Mouse (Mus musculus) hindbrain, embryonic 10.5 days (tissue): ENCODE data around the gene Cacna2d3. TPM values are rescaled to one million over a fixed set of nuclear protein-coding genes. Genes with fewer than 3 reads are reported as not detected.
A peak's percentile ranks its signal among the peaks of the same experiment; 100 is the strongest.

ENCODE experiments used
- DNase-seq: peaks from one replicate; pipeline ENCODE4 v3.0.0-alpha.2; 2017; ENCODE audit warnings: low spot score
- H3K27ac ChIP-seq: fragments of 300-500 bp; sonication (generic); 2 replicates; pipeline ENCODE4 v1.5.1; 2016; ENCODE audit warnings: mild to moderate bottlenecking, moderate library complexity
- H3K27me3 ChIP-seq: fragments of 300-500 bp; sonication (generic); 2 replicates; pipeline ENCODE4 v1.6.1; 2016; ENCODE audit warnings: mild to moderate bottlenecking; ENCODE audit not compliant: poor library complexity, insufficient read depth, severe bottlenecking
- H3K36me3 ChIP-seq: fragments of 300-500 bp; sonication (generic); 2 replicates; pipeline ENCODE4 v1.6.1; 2016; ENCODE audit warnings: mild to moderate bottlenecking, moderate library complexity
- H3K4me1 ChIP-seq: fragments of 300-500 bp; sonication (generic); replicated peaks from 2 replicates; pipeline ENCODE4 v1.6.1; 2016; ENCODE audit warnings: mild to moderate bottlenecking
- H3K4me3 ChIP-seq: fragments of 300-500 bp; sonication (generic); 2 replicates; pipeline ENCODE4 v1.5.1; 2016; ENCODE audit warnings: mild to moderate bottlenecking, moderate library complexity
- H3K9me3 ChIP-seq: fragments of 300-500 bp; sonication (generic); 2 replicates; pipeline ENCODE4 v1.6.1; 2016; ENCODE audit warnings: mild to moderate bottlenecking, moderate library complexity
- WGBS: fragments of 180-500 bp; shearing (Covaris S2); methylation state at CpG from one replicate; pipeline ENCODE4 v1.1.7; 2016; 5-methylcytosine and 5-hydroxymethylcytosine counted together
- polyA plus RNA-seq: library from polyadenylated mRNA; unstranded; fragments of >200 nt; fragmentation: Nextera tagmentation; extraction: Ambion mirVana; gene quantifications from 2 replicates; pipeline ENCODE4 v1.2.1, GENCODE M21; 2016

Cacna2d3 gene
- polyA plus RNA-seq, 1 experiment from 2014 or later: 12.6 TPM

DNA sequence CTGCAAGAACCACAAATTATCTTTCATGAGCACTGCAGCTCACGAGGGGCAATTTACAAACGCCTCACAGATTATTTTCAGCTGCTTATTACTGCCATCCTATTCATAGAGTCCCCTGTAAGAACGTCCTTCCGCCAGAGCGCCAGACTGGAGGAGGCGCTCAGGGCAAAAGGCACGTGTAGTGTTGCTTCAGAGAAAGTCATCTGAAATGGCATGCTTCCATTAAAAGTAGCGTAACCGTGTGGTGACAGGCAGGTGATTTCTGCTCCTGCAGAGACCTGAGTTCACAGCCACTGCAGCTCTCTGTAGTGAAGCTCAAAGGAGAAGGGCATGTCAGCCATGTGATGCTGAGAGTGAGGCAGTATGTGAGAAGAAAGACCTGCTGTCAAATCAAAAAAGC, 691.1 kb downstream of the Cacna2d3 start:
- Histone ChIP-seq H3K4me1 (peaks cover 22% of the 10 kb centered on the region), H3K27me3 (no peaks in the 10 kb centered on the region), H3K4me3 (no peak overlapping the region), H3K9me3 (no peaks in the 10 kb centered on the region), H3K27ac (0 out of 2 replicates have a peak overlapping the region, but pooled peaks have one; percentile 0), H3K36me3 (no peaks in the 10 kb centered on the region)
- 83% methylated on average over 9 of the region's 9 CpGs for WGBS
- DNase-seq: no peak

DNA sequence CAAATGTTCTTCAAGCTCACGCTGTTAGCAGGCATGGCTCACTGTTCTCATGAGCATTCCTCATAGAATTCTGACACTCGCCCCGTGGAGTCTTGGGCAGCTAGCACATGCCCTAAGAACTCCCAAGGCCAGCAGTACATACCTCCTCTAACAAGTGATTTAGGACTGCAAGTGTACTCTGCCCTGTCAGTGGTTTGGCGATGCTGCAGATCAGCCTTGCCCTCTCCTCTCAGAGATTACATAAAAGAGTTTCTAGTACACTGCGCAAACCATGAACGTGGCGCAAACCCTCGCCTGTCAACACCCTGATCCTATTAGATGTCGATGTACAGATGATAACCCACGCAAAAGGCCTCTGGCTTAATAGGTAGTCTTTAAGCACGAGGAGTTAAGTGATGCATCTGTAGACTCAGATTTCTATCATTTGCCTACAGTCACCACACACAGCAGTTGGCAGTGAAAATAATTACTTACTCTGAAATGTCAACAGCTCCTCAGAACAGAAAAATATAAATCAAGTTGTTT, 691.7 kb downstream of the Cacna2d3 start:
- Histone ChIP-seq H3K4me3 (no peak overlapping the region), H3K4me1 (peaks cover 22% of the 10 kb centered on the region), H3K9me3 (no peaks in the 10 kb centered on the region), H3K27me3 (no peaks in the 10 kb centered on the region), H3K27ac (no peak overlapping the region), H3K36me3 (no peaks in the 10 kb centered on the region)
- WGBS: 85% methylated on average over 11 of the region's 11 CpGs
- no peak for DNase-seq

DNA sequence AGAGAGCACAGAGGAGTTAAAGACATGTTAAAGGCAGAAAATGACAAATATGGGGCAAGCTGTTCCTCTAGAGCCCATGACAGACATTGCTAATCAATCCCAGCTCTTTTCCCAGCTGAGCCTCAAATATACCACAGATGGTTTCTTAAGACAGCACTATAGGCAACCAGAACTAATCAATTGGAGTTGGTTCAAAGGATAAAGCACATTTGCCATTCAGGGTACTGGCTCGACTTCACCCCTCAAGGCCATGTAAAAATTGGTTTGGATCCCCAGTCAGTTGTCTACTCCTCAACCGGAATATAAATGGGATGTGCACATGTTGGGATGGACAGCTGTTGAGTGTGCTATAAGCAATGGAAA, 692.6 kb downstream of the Cacna2d3 start:
- no peak overlapping the region for H3K4me3 ChIP-seq
- H3K9me3 ChIP-seq: no peaks in the 10 kb centered on the region
- no peak overlapping the region for H3K27ac ChIP-seq
- peaks cover 22% of the 10 kb centered on the region for H3K4me1 ChIP-seq
- WGBS: 28% methylated on average over 2 of the region's 2 CpGs
- H3K36me3 ChIP-seq: no peaks in the 10 kb centered on the region
- DNase-seq: peak; percentile 19
- no peaks in the 10 kb centered on the region for H3K27me3 ChIP-seq

DNA sequence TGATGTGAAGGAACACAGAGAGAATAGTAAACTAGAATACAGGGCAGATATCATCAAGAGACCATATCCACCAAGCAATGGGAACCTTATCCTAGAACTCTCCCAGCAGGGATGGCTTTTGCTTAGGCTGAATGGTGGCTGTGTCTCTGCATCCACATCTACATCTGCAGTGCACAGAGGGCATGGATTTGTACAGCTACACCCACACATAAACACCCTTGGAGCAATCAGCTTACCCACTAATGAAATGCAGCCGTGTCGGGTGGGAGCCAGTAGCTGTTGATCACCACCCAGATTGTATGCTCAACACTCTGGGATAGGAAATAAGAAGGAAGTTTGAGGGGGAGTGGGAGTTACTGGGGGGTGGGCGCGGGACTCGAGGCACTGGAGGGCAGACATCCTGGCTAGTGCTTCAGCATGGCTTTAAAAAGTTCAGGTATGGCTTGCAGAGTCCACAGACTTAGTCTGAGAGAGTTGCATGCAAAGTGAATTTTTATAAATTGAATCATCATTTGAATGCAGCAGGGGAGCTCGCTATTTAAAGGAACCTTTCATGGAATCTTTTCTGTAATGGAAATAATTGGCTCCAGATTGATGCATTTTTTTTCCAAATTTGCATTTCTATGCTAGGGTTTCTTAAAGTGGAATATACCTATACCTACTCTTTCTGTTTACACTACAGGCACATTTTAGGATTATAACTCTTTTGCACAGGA, 693.1 kb downstream of the Cacna2d3 start:
- no peak overlapping the region for H3K4me3 ChIP-seq
- no peaks in the 10 kb centered on the region for H3K9me3 ChIP-seq
- H3K4me1 ChIP-seq: peaks cover 22% of the 10 kb centered on the region
- H3K36me3 ChIP-seq: no peaks in the 10 kb centered on the region
- no peak for DNase-seq
- peak overlapping the region; percentile 64 for H3K27ac ChIP-seq
- WGBS: 64% methylated on average over 6 of the region's 6 CpGs
- H3K27me3 ChIP-seq: no peaks in the 10 kb centered on the region

DNA sequence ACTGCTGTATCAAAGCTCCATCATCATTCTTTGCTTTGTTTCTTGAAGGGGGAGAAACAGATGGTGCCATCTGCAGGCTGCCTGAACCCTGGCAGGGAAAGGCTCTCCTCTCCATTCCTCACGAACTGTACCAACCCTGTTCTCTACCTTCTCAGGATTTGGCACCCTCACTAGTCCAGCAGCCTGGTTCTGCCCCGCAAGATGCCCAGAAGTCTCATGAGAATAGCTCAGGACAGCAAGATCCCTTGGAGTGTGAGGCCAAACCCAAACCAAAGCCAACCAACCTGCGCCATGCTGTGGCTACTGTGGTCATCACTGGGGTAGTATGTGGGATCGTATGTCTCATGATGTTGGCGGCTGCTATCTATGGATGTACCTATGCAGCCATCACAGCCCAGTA, 694.4 kb downstream of the Cacna2d3 start:
- DNase-seq: no peak
- Histone ChIP-seq H3K36me3 (no peaks in the 10 kb centered on the region), H3K27ac (no peak overlapping the region), H3K9me3 (no peaks in the 10 kb centered on the region), H3K27me3 (peaks cover under 1% of the 10 kb centered on the region; the same call in 1 of the 2 replicates), H3K4me1 (peaks cover 22% of the 10 kb centered on the region), H3K4me3 (no peak overlapping the region)
- WGBS: 87% methylated on average over 5 of the region's 5 CpGs

DNA sequence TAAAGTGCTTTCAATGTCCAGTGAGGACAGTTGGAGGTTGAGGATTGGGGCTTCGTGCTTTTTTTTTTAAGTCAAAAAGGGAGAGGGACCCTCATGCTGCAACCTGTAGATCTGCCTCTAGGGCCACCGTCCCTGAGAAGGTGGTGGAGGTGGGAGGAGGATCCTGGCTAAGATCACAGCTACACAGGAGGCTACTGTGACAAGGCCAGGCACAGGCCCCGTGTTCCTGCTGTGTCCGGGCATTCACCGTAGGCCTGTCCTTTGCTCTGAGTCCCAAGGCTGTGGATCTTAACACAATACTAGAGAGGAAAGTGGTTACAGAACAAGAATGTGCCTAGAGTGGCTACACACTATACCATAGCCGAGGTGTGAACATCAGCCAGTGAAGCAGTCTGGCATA, 696.3 kb downstream of the Cacna2d3 start:
- H3K27ac ChIP-seq: no peak overlapping the region
- H3K36me3 ChIP-seq: no peaks in the 10 kb centered on the region
- peaks cover 12% of the 10 kb centered on the region for H3K27me3 ChIP-seq
- peaks cover 22% of the 10 kb centered on the region for H3K4me1 ChIP-seq
- DNase-seq: no peak
- H3K4me3 ChIP-seq: no peak overlapping the region
- no peaks in the 10 kb centered on the region for H3K9me3 ChIP-seq
- 82% methylated on average over 6 of the region's 6 CpGs for WGBS

DNA sequence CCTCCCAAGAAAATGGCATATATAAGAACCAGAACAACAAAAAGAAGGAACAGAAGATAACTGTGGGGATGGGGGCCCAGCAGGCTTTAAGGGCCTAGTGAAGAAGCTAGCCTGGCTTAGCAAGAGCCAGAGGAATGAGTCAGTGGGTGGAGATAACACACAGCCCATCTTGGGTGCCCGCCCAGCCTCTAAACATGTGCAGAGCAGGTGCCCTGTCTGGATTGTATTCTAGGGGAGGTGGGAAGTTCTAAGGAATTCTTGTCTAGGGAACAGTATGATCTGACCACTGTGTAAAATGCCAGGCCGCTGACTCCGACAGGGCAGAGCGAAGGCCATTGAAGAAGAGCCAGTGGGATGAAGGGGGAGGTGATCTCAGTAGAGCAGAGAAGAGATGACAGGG, 698.4 kb downstream of the Cacna2d3 start:
- Histone ChIP-seq H3K27me3 (peaks cover 12% of the 10 kb centered on the region), H3K27ac (no peak overlapping the region; the same call in 1 of the 2 replicates), H3K9me3 (no peaks in the 10 kb centered on the region), H3K36me3 (no peaks in the 10 kb centered on the region), H3K4me1 (peaks cover 12% of the 10 kb centered on the region), H3K4me3 (no peak overlapping the region)
- WGBS: 92% methylated on average over 4 of the region's 4 CpGs
- no peak for DNase-seq

DNA sequence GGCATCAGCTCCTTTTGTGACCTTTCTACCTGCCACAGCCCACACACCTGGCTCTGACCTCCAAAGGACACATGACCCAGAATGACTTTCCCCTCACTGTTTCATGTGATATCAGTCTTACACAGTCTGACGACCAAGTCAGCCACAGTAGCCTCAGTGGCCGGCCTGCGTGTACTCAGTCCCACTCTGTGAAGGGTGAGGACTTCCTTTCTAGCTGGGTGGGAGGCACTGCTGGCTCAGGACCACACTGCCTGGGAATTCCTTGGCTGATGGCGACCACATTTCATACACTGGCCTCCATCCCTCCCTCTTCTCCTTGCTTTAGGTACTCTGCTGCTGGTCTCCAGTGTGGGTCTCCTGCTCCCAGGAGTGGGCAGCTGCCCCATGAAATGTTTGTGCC, 700.4 kb downstream of the Cacna2d3 start:
- 85% methylated on average over 4 of the region's 4 CpGs for WGBS
- no peaks in the 10 kb centered on the region for H3K36me3 ChIP-seq
- no peak for DNase-seq
- H3K27me3 ChIP-seq: peaks cover 12% of the 10 kb centered on the region
- no peaks in the 10 kb centered on the region for H3K9me3 ChIP-seq
- no peak overlapping the region for H3K27ac ChIP-seq
- no peak overlapping the region for H3K4me3 ChIP-seq
- peaks cover 29% of the 10 kb centered on the region for H3K4me1 ChIP-seq

DNA sequence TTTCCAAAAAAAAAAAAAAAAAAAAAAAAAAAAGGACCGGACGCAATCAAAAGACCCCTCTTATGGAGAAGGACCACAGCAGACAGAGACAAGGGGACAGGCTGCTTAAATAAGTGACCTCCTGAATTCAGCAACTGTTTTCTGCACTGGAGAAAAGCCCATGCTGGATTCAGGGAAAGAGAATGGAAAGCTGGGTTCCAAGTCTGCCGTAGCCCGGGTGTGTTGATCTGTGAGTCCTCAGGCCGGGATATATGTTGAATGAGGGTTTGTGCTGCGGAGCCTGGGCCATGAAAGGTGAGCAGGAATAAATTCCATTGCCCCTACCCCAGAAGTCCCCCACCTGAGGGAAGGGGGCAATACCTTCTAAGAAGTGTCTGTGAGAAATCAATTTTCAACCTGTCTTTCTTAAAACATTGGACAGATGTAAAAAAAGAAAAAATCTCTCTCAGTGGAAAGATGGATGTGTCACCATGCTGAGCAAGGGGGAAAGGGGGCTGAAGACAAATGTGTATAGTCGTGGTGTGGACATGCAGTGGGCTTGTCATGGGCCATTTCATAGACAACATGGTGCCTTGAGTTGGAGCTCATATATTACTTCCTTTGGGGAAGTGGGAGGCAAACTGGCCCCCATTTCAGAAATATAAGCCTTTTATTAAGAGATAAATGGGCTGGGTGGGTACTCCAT, 703.2 kb downstream of the Cacna2d3 start:
- H3K36me3 ChIP-seq: no peaks in the 10 kb centered on the region
- no peaks in the 10 kb centered on the region for H3K9me3 ChIP-seq
- peaks cover 54% of the 10 kb centered on the region for H3K4me1 ChIP-seq
- H3K27ac ChIP-seq: peak overlapping the region; percentile 76; the same call in 1 of the 2 replicates
- no peak for DNase-seq
- peaks cover 18% of the 10 kb centered on the region for H3K27me3 ChIP-seq
- H3K4me3 ChIP-seq: no peak overlapping the region
- 22% methylated on average over 7 of the region's 7 CpGs for WGBS

DNA sequence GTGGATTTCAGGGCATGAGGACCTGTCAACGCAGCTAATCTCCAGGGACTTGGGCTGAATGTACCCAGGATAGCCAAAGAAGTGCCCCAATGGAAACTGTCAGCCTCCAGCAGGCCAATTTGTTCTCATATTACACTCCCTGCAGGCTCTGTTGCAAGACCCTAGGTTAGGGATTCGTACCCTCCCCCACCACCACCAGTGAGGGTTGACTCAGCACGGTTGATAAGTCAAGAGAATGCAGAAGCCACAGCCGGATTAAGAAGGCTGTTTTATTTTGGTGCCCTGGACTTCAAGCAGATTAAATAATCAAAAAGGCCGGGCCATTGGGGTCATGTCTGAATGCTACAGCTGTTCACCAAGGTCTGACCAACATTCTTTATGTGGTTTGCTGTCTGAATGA, 703.8 kb downstream of the Cacna2d3 start, which contains the start of gene Lrtm1:
Gene Lrtm1 (plus strand): TSS at position 326 of the 400 bp plus-strand sequence.
- H3K27ac ChIP-seq: peak within 1 kb of the TSS; percentile 76; the same call in 1 of the 2 replicates
- 1% methylated on average over 5 of the region's 5 CpGs for WGBS
- H3K27me3 ChIP-seq: peaks cover 20% of the 10 kb centered on the region
- no peaks in the 10 kb centered on the region for H3K36me3 ChIP-seq
- no peaks in the 10 kb centered on the region for H3K9me3 ChIP-seq
- peaks cover 59% of the 10 kb centered on the region for H3K4me1 ChIP-seq
- DNase-seq: peak; percentile 81
- no peak within 1 kb of the TSS for H3K4me3 ChIP-seq

DNA sequence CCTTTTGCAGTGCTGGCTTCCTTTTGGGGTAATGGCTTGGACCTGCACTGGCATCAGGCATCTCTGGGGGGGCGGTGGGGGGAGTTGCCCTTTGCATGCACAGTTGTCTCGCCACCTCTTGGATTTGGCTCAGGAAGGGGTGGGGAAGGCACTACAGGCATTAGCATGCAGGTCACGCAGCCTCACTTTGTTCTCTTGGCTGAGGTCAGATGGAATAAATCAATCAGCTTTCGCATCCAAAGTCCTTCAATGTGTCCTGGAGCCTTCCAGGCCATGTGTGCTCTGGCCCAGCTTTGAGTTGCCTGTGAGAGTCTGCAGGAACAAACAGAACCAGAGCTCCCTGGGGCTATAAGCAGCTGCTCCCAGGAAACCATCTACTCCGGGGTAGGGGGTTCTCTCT, 705.8 kb downstream of the Cacna2d3 start:
- no peaks in the 10 kb centered on the region for H3K36me3 ChIP-seq
- H3K27ac ChIP-seq: peak overlapping the region; percentile 71
- H3K4me1 ChIP-seq: peaks cover 59% of the 10 kb centered on the region
- H3K9me3 ChIP-seq: no peaks in the 10 kb centered on the region
- 24% methylated on average over 5 of the region's 5 CpGs for WGBS
- no peak overlapping the region for H3K4me3 ChIP-seq
- peak; percentile 80 for DNase-seq
- H3K27me3 ChIP-seq: peaks cover 8% of the 10 kb centered on the region; the same call in 1 of the 2 replicates

DNA sequence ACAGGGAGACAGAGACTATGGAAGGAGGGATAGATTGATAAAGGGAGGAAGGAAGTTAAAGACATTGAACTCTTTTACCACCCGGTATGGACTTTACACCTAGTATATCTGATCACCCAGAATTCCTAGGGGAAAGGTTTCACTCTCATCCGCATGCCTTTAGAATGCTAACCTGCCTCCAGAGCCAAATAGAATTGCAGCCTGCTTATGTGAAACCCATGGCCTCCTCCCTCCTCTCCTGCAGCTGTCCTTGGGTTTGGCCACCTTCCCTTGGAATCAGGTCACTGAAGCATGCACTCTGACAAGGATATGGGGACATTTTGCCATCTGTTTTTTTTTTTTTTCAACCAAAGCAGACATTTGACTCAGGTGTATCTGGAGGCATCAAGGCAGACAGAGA, 707.0 kb downstream of the Cacna2d3 start:
- Histone ChIP-seq H3K36me3 (no peaks in the 10 kb centered on the region), H3K4me3 (no peak overlapping the region), H3K27ac (no peak overlapping the region), H3K27me3 (peaks cover 8% of the 10 kb centered on the region; the same call in 1 of the 2 replicates), H3K4me1 (peaks cover 69% of the 10 kb centered on the region), H3K9me3 (no peaks in the 10 kb centered on the region)
- DNase-seq: no peak
- WGBS: 78% methylated on average over 2 of the region's 2 CpGs

DNA sequence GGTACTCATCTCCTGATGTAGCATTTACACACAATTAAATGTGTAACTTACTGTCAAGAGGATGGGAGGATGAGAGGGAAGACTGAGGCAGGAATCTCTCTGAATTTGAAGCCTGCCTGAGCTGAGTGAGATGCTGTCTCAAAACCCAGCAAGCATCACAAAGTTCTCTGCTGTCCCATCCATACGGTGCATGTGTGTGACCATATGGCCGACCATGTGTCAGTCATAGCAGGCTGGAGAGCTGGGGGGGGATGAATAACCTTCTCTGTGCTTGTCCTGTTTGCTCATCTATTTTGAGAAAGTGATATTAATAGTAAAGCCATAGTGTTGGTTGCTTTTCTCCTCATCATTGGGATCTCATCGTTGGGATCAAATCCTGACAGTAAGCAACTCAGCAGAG, 708.5 kb downstream of the Cacna2d3 start:
- WGBS: 80% methylated on average over 3 of the region's 3 CpGs
- DNase-seq: no peak
- H3K27me3 ChIP-seq: peaks cover 13% of the 10 kb centered on the region; the same call in 1 of the 2 replicates

More for the DNA sequence above, 708.5 kb downstream of the Cacna2d3 start:
- H3K4me1 ChIP-seq: peaks cover 58% of the 10 kb centered on the region
- H3K36me3 ChIP-seq: no peaks in the 10 kb centered on the region
- no peaks in the 10 kb centered on the region for H3K9me3 ChIP-seq
- H3K4me3 ChIP-seq: no peak overlapping the region
- no peak overlapping the region for H3K27ac ChIP-seq
